Mouse (Mus musculus) spleen, adult 2 months (tissue): ENCODE results near the gene Apoc1.

ENCODE experiments used
- CTCF ChIP-seq: fragments of 200-500 bp; IDR thresholded peaks from 2 replicates; pipeline ENCODE4 v1.5.1; 2011; ENCODE audit warnings: mild to moderate bottlenecking, inconsistent platforms; ENCODE audit not compliant: insufficient read depth, insufficient read length, insufficient replicate concordance; ENCODE audit errors: extremely low read depth
- POLR2A ChIP-seq: fragments of 200-500 bp; IDR thresholded peaks from 2 replicates; pipeline ENCODE4 v1.6.1; 2011; ENCODE audit warnings: low read depth, low read length, inconsistent platforms

DNA sequence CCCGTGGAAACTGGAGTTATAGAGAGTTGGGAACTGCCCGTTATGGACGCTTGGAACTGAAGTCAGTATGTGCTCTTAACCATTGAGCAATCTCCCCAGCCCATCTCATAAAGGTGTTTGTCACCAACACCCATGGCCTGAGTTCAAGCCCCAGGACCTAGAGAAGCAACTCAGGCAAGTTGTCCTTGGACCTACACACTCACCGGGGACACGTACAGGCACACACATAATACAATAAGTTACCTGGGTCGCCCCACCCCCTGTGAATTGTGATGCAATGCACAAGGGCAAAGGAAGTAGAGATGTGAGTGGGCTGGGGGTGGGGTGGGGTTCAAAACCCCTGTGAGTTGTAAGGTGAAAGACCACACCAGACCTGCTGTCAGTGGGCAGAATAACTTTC lies 5.9 kb downstream of the Apoc1 start:
- TF ChIP-seq CTCF (no peak), POLR2A (no peak)
